Mouse (Mus musculus): Measurements from ENCODE around the gene Kctd10.
A peak's percentile ranks its signal among the peaks of the same experiment; 100 is the strongest.

The Kctd10 gene

DNA sequence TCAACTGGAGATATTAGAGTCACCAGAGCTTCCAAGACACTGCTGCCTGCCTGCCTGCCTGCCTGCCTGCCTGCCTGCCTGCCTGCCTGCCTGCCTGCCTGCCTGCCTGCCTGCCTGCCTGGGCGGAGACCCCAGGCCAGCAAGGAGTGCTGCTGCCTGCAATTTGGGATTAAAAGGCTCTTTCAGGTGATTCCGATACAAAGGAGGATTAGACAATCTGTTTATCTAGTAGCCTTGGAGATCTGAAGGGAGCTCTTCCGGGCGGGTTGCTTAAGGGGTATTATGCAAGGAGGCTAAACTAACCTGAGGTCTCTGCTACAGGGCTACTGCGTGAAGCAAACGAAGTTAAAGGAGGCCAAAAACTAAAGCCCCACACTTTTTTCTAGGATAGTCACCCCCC lies 1.4 kb downstream of the Kctd10 start:
- DNase-seq, result no peak

DNA sequence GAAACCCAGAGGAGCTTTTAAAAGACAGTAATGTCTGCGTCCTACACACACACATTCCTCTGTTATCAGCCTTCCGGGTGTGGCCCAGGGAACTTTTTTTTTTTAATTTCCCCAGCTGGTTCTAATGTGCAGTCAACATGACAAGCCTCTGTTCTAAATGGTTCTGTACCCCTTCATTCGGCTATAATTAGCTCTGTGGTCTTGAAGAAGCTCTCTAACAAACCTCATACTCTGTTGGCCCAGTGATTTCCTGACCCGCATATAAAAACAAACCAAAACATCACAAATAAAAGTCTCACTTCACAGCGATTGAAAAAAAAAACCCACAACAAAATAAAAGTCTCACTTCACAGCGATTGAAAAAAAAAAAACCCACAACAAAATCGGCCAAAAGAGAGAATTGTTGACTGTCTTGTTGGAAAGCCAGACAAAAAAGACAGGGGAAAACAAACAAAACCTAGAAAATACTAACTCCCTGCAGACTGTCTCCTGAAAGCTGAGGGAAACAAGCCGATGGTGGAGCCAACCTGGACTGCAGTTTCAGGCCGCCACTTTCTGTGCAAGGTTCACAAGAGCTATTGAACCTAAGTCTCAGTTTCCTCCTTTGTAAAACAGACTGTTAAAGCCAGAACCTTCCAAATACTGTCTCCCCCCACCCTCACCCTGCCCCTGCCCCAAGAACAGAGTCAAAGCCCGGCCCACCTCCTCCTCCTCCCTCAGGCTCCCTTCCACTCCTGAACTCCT lies 2.0 kb downstream of the Kctd10 start:
- DNase-seq, result no peak

GRCm38 (mm10) chr5:114374409-114375213 lies 5.7 kb downstream of the Kctd10 start:
- DNase-seq, result no peak

DNA sequence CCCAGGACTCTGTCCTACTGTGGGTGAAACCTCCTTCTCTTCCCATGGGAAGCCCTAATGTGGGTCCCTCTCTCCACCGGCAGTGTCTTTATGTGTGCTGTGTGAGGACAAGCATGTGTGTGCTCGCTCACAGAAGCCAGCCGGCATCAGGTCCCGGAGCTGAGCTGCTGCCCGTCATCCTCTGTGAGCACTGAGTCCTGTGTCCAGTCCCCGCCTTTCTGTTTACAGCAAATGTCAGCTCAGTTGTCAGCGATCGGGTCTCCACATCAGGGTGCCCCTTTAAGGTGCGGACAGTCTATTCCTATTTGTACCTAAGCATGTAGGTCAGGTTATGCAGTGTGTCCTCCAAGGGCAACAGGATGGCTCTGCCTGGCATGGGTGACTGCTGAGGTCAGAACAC lies 6.7 kb downstream of the Kctd10 start:
- DNase-seq, result no peak

GRCm38 (mm10) chr5:114373174-114373573 lies 7.1 kb downstream of the Kctd10 start:
- peak; percentile 38 to 50 for DNase-seq

GRCm38 (mm10) chr5:114372565-114372964 lies 7.7 kb downstream of the Kctd10 start:
- no peak for DNase-seq

DNA sequence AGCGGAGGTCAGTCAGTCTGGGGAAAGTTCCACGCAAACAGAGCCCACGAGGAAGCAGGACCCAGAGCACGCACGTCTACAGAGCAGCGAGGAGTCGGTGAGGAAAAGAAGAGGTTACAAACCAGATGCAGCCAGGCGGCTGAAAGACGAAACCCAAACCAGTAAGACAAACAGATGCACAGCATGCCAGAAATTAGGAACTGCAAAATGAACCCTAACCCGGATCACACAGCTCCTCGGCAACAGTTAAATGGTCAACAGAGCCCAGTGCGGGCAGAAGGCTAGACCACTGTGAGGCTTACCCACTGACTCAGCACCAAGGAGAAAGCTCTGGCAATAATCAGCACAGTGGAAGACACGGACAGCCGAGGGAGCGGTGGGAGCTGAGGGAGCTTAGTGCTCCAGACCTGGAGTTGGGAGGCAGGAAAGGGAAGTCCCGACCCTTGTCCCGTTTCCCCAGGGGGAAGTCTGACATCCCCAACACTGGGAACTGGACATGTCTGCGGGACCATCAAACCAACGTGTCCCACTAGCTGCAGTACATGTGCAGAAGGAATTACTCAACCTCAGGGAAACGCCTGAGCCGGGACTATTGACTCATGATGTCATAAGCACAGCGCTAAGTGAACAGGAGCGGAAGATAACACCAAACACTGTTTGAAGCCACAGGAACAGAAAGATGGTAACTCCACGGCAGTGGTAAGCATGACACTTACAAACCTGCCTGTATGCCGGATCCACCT lies 8.4 kb downstream of the Kctd10 start:
- DNase-seq, result no peak

- DNase-seq, result no peak
Measured at GRCm38 (mm10) chr5:114371331-114371730, 9.0 kb downstream of the Kctd10 start.

DNA sequence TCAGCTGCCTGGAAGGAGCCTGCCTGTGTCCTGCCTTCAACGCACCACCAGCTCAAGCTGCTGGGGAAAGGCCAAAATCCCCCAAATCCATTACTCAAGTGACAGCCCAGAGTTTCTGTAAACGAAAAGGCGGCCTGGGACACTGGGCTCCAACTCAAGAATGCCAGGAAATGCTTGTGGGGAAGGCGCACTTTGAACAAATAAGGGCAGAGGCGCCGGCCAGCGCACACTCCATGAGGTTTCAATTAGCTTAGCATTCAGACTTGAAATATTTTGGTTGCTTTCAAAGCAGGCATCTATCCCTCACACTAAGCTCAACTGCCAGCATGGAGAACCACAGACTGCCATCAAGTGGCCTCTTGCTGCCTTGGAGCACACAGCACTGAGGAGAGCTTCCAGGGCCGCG lies 9.9 kb downstream of the Kctd10 start:
- DNase-seq, result no peak

GRCm38 (mm10) chr5:114369921-114370320 lies 10.4 kb downstream of the Kctd10 start:
- no peak for DNase-seq

DNA sequence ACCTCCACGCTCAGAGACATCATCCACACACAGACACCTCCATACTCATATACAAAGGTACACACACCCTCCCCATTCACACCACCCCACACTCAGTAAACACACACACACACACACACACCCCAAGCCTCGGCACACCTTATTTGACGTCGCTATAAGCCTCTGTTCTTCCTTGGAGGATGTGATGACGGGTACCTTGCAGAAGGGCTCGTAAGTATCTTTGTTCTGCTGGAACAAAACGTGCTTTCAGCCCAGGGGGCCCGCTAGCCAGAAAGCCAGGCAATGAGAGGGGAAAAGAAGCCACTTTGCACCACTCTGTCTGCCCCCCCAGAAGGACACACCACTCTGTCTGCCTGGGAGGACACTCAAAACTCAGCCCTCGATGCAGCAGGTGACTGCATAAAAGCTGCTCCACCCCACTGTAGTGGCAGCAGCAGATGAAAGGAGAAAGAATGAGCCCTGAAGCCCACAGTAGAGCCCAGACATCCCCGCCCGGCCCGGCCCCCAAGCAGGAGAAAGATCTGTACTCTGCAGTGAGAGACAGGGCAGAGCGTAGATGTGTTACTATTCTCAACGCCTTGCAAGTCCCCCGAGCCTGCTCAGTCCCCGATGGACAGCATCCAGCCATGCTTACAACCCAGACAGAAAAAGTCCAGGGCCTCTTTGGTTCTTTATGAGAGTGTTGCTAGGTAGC lies 11.4 kb downstream of the Kctd10 start:
- DNase-seq, result no peak

GRCm38 (mm10) chr5:114368121-114368520 lies 12.2 kb downstream of the Kctd10 start:
- no peak for DNase-seq

GRCm38 (mm10) chr5:114365043-114365752 lies 15.1 kb downstream of the Kctd10 start:
- no peak for DNase-seq

DNA sequence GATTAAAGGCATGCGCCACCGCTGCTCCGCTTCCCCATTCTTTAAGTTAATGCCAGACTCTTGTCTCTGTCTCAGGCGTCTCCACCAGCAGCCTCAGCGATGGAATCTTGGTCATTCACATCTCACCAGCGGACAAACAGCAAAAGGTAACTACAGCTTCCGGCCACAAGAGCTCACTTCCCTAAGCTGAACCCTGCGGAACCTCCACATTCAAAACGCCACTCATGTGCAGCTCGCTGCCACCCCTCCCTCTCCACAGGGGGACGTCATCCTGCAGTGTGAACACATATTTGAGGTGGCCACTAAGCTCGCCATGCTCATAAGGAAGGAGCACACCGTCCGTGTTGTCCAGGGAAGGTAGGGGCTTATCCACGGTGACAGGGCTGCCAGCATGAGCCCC lies 19.3 kb downstream of the Kctd10 start:
- DNase-seq, result no peak

DNA sequence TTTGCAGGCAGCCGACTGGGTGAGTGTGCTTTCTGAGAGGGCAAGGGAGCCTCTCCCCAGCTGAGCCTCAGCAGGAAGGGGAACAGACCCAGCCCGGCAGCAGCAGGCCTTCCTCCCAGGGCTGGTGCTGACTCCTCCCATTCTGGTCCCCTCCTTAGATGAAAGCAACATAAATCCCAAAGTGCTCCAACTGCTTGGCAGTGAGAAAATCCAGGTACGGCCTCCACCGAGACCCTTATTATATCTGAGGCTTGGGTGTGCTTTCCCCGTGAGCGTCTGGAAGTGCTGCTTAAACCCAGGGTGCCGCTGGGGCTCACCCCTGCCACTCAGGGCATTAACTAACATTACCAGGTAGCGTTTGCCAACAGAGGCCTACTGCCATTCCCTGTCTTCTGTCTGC lies 20.7 kb downstream of the Kctd10 start:
- no peak for DNase-seq

DNA sequence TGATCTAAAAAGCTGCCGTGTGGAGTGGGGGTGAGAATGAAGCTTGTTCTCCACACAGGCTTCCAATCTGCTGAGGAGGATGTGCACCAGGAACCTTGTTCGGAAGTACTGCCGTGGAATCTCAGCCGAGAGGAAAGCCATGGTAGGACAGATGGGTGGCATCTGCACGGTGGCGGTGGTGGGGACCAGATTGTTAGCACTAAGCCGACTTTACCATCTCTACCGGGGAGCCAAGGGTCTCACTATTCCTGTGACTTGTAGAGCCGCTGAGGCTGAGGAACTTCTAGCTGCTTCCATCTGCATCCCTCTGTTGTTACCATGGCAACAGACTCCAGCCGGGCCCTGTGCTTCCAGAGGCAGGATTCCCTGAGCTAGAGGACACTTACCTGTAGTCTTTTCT lies 21.5 kb downstream of the Kctd10 start:
- DNase-seq, result no peak

GRCm38 (mm10) chr5:114356936-114357751 lies 23.2 kb downstream of the Kctd10 start:
- no peak for DNase-seq

DNA sequence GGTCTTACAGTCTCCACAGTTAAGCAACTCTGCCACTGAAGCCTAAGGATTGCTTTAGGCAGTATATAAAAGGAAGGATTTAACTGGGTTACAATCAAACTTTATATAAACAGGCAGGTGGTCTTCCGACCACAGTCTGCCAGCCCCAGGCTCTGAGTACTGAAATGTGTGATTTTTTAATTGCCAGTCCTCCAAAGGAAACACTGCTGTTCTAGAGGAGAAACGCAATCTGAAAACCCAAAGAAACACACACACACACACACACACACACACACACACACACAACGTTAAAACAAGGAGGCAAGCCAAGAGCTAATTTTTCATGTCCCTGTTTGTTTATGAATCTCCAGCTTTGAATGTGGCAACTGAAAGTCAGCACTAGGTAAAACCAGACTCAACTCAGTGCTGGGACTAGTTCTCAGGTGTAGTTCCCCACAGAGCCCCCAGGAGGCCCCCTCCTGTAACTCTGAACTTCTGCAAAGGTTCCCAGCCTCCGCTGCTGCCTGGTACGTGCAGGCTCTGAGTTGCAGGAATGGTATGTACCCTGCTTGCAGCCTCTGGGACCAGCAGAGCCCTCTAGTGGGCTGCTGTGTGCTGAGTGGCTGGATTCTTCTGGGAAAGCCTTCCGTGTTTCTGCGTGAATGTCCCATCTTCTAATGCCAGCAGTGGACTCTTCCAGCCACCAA lies 23.9 kb downstream of the Kctd10 start:
- DNase-seq, result peak; percentile 45 to 55

GRCm38 (mm10) chr5:114351490-114351889 lies 28.8 kb downstream of the Kctd10 start:
- DNase-seq, result no peak

DNA sequence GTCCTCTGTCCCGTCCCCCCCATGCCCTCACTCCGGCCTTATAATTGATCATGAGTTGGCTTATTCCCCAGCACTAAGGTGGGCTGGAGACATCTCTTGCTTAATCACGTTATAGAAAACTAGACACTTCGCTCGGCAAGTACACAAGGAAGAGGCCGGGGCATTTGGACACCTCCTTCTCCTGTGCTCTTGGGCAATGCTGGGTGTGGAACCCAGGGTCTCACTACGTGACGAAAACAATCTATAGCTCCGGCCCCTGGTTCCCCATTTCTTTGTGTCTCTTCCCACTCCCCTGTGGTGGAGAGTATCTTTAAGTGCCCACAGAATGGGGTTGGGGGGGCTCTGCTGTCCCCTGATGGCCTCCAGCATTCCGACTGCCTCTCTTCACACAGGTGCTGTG lies 33.3 kb downstream of the Kctd10 start:
- DNase-seq, result no peak

DNA sequence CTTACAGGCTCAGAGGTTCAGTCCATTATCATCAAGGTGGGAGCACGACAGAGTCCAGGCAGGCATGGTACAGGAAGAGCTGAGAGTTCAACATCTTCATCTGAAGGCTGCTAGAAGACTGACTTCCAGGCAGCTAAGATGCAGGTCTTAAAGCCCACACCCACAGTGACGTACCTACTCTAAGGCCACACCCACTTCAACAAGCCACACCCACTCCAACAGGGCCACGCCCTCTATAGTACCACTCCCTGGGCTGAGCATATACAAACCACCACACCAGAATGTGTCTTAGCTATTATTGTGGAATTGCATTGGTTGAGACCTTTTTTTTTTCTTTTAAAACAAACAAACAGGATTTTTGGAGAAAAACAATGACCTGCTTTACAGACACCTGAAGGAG lies 34.8 kb downstream of the Kctd10 start:
- DNase-seq, result no peak
